Mouse (Mus musculus) forebrain, embryonic 12.5 days (tissue): Measurements from ENCODE around the gene Sec24d. TPM values are rescaled to one million over a fixed set of nuclear protein-coding genes. Genes with fewer than 3 reads are reported as not detected.

ENCODE experiments used
- ATAC-seq: fragments of 200-750 bp; cut with Nextera tagmentation; 2 replicates; pipeline ENCODE4 v1.8.0; 2017; ENCODE audit warnings: moderate TSS enrichment; ENCODE audit not compliant: low FRiP score
- H3K27ac ChIP-seq: fragments of 300-500 bp; sonication (generic); 2 replicates; pipeline ENCODE4 v1.5.1; 2016; ENCODE audit warnings: mild to moderate bottlenecking
- H3K27me3 ChIP-seq: fragments of 300-500 bp; sonication (generic); 2 replicates; pipeline ENCODE4 v1.6.1; 2016; ENCODE audit warnings: mild to moderate bottlenecking
- H3K36me3 ChIP-seq: fragments of 300-500 bp; sonication (generic); replicated peaks from 2 replicates; pipeline ENCODE4 v1.6.1; 2016; ENCODE audit warnings: mild to moderate bottlenecking
- H3K4me1 ChIP-seq: fragments of 300-500 bp; sonication (generic); 2 replicates; pipeline ENCODE4 v1.6.1; 2016
- H3K4me2 ChIP-seq: fragments of 300-500 bp; sonication (generic); 2 replicates; pipeline ENCODE4 v1.6.1; 2016; ENCODE audit warnings: mild to moderate bottlenecking, moderate library complexity
- H3K4me3 ChIP-seq: fragments of 300-500 bp; sonication (generic); replicated peaks from 2 replicates; pipeline ENCODE4 v1.5.1; 2016; ENCODE audit warnings: mild to moderate bottlenecking
- H3K9ac ChIP-seq: fragments of 300-500 bp; sonication (generic); 2 replicates; pipeline ENCODE4 v1.6.1; 2016; ENCODE audit warnings: mild to moderate bottlenecking
- H3K9me3 ChIP-seq: fragments of 300-500 bp; sonication (generic); 2 replicates; pipeline ENCODE4 v1.6.1; 2016
- WGBS: fragments of 180-500 bp; shearing (Covaris S2); methylation state at CpG from one replicate; pipeline ENCODE4 v1.1.7; 2016; 5-methylcytosine and 5-hydroxymethylcytosine counted together
- polyA plus RNA-seq: library from polyadenylated mRNA; unstranded; fragments of >200 nt; fragmentation: Nextera tagmentation; extraction: Ambion mirVana; gene quantifications from 2 replicates; pipeline ENCODE4 v1.2.1, GENCODE M21; 2016

Gene Sec24d
- polyA plus RNA-seq, 1 experiment from 2014 or later: 16.9 TPM

- 81% methylated on average over 11 of the region's 11 CpGs for WGBS
- no peaks in the 10 kb centered on the region for H3K36me3 ChIP-seq
Observed at GRCm38 (mm10) chr3:123256181-123257101, 10.8 kb upstream of the Sec24d start.

DNA sequence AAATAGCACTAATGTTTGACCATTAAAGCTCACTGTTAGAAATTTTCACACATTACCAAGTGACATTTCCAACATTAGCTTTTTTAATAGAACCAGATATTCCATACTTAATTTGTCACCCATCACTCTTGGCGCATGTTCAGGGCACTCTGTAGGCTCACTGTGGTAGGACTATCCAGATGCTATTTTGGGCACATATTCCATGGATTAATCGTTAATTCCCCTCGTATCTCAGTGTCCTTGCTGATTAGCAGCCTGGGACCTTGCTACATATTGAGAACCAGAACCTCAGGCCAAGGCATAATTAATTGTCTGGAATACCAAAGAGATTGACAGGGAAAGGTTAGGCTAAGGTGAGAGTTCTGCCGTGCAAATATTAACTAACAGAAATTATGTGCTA lies 8.5 kb upstream of the Sec24d start:
- no peak for ATAC-seq
- no peak overlapping the region for H3K9ac ChIP-seq
- WGBS: 75% methylated on average over 4 of the region's 4 CpGs

More at GRCm38 (mm10) chr3:123256181-123257101, 10.8 kb upstream of the Sec24d start:
- no peak for ATAC-seq
- Histone ChIP-seq H3K4me1 (no peaks in the 10 kb centered on the region), H3K27ac (no peak overlapping the region), H3K4me2 (no peak overlapping the region), H3K9me3 (no peaks in the 10 kb centered on the region), H3K27me3 (no peaks in the 10 kb centered on the region), H3K4me3 (no peak overlapping the region), H3K9ac (no peak overlapping the region)

GRCm38 (mm10) chr3:123264706-123265105 lies 2.5 kb upstream of the Sec24d start:
- Histone ChIP-seq H3K27ac (no peak overlapping the region), H3K4me1 (peaks cover 8% of the 10 kb centered on the region; the same call in 1 of the 2 replicates), H3K9me3 (no peaks in the 10 kb centered on the region), H3K27me3 (peaks cover 30% of the 10 kb centered on the region), H3K4me2 (no peak overlapping the region), H3K4me3 (no peak overlapping the region), H3K36me3 (no peaks in the 10 kb centered on the region), H3K9ac (no peak overlapping the region)
- ATAC-seq: no peak
- 60% methylated on average over 6 of the region's 6 CpGs for WGBS

More for the DNA sequence above, 8.5 kb upstream of the Sec24d start:
- H3K27me3 ChIP-seq: no peaks in the 10 kb centered on the region
- no peak overlapping the region for H3K4me2 ChIP-seq
- H3K9me3 ChIP-seq: no peaks in the 10 kb centered on the region
- H3K27ac ChIP-seq: no peak overlapping the region
- no peaks in the 10 kb centered on the region for H3K36me3 ChIP-seq
- no peak overlapping the region for H3K4me3 ChIP-seq
- no peaks in the 10 kb centered on the region for H3K4me1 ChIP-seq

DNA sequence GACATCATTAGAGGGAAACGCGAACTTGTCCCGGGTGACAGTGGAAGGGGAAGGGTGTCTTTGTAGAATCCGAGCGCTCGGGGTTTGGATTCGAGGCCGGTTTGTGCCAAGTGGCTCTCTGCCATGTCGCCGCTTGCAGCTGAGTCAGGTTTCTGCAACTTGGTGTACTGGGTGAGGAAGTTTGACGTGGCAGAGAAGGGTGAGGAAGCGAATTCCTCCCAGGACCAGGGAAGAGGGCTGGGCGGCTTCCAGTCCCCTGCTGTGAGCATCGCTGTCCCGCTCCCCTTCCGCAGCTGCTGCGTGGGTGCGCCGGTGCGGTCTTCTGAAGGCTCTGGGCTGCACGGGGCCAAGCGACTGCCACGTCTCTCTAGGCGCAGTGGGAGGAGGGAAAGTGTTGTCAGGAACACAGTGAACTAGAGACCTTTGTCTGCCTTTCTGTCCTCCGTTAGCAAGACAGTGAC lies 516 bp downstream of the Sec24d start:
- under 1% methylated on average over 25 of the region's 25 CpGs for WGBS

DNA sequence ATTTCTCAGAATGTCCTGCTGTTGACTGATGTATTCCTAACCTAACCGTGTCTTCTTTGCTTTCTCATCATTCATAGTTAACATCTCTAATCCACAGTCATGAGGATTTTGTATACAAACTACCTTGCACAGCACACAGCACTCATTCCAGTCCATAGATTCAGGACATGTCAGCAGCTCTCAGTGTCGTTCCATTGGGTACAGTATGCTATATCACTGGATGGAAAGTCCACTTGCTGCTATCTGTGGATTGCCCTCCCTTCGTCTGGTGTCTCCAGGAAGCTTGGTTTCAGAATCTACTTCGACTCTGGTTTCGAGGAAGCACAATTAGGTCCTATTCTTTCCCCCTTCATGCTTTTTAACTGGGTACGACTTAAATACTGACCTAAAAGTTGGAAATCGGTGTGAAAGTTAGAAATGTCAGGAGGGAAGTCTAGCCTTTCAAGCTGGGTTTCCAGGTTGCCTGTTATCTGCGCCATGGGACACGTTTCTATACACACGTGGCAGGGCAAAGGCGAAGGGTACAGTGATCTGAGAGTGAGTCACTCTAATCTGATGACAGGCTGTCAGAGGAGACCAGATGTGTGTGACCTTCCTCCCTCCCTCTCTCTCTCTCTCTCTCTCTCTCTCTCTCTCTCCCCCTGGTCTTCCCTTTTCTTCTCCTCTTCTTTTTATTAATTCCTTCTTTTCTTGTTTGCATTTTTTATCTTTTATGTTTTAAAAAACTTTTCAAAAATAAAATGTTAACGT lies 15.8 kb downstream of the Sec24d start:
- no peak for ATAC-seq
- WGBS: 86% methylated on average over 12 of the region's 12 CpGs
- H3K4me2 ChIP-seq: no peak overlapping the region

More for the DNA sequence above, 516 bp downstream of the Sec24d start:
- ATAC-seq: peak; percentile 60
- Histone ChIP-seq H3K4me2 (peak overlapping the region; percentile 85), H3K27me3 (peaks cover 30% of the 10 kb centered on the region), H3K36me3 (no peaks in the 10 kb centered on the region), H3K9ac (peak overlapping the region; percentile 65), H3K27ac (no peak overlapping the region), H3K4me1 (peaks cover 8% of the 10 kb centered on the region; the same call in 1 of the 2 replicates), H3K4me3 (peak overlapping the region; percentile 76), H3K9me3 (no peaks in the 10 kb centered on the region)

GRCm38 (mm10) chr3:123284284-123284683 lies 17.0 kb downstream of the Sec24d start:
- H3K4me2 ChIP-seq: no peak overlapping the region
- H3K9me3 ChIP-seq: no peaks in the 10 kb centered on the region
- no peak overlapping the region for H3K9ac ChIP-seq
- no peak overlapping the region for H3K4me3 ChIP-seq
- no peaks in the 10 kb centered on the region for H3K4me1 ChIP-seq
- H3K36me3 ChIP-seq: no peaks in the 10 kb centered on the region
- 90% methylated on average over 5 of the region's 5 CpGs for WGBS
- no peak overlapping the region for H3K27ac ChIP-seq
- H3K27me3 ChIP-seq: no peaks in the 10 kb centered on the region
- no peak for ATAC-seq

More for the DNA sequence above, 15.8 kb downstream of the Sec24d start:
- no peaks in the 10 kb centered on the region for H3K27me3 ChIP-seq
- no peaks in the 10 kb centered on the region for H3K36me3 ChIP-seq
- H3K9me3 ChIP-seq: no peaks in the 10 kb centered on the region
- H3K27ac ChIP-seq: no peak overlapping the region
- H3K4me3 ChIP-seq: no peak overlapping the region
- H3K4me1 ChIP-seq: no peaks in the 10 kb centered on the region
- H3K9ac ChIP-seq: no peak overlapping the region

GRCm38 (mm10) chr3:123285649-123286048 lies 18.4 kb downstream of the Sec24d start:
- Histone ChIP-seq H3K4me1 (no peaks in the 10 kb centered on the region), H3K4me2 (no peak overlapping the region), H3K27ac (no peak overlapping the region), H3K9ac (no peak overlapping the region), H3K27me3 (no peaks in the 10 kb centered on the region), H3K36me3 (no peaks in the 10 kb centered on the region), H3K9me3 (no peaks in the 10 kb centered on the region), H3K4me3 (no peak overlapping the region)
- ATAC-seq: no peak

DNA sequence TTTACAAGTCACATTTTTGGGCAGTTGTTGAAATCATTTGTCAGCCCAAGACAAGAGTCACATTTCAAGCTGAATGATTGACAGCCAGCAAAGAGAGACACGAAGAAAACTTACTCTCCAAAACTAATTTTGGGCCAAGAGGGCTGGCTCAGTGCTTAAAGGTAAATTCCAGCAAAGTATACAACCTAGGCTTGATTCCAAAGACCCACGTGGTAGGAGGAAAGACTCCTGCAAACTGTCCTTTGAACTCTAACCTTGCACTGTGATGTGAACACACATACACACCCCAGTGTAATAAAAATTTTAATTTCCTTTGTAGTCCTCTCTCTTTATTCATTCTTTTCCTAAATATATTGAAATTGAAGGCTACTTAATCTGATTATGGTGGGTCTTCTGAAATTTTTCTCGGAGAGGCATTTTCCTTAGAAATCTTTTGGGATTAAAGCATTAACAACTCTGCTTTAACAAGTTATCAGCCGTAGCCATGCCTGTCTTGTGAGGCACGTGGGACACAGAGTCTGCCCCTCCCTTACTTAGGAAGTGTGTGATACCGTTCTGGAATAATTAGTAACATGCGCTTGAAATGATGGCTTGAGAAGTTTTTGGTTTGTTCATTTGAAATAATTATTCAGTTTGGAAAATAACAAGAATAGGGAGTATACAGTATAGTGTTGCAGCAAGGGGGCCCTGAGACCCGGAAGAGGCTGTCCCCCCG lies 21.8 kb downstream of the Sec24d start:
- Histone ChIP-seq H3K36me3 (no peaks in the 10 kb centered on the region), H3K4me2 (no peak overlapping the region), H3K9ac (no peak overlapping the region), H3K27me3 (no peaks in the 10 kb centered on the region), H3K9me3 (no peaks in the 10 kb centered on the region), H3K4me3 (no peak overlapping the region), H3K4me1 (no peaks in the 10 kb centered on the region), H3K27ac (no peak overlapping the region)
- no peak for ATAC-seq
- 53% methylated on average over 9 of the region's 9 CpGs for WGBS

- H3K4me2 ChIP-seq: no peak overlapping the region
- no peak overlapping the region for H3K9ac ChIP-seq
- no peaks in the 10 kb centered on the region for H3K4me1 ChIP-seq
- no peak overlapping the region for H3K4me3 ChIP-seq
- H3K27me3 ChIP-seq: no peaks in the 10 kb centered on the region
- H3K27ac ChIP-seq: no peak overlapping the region
- no peaks in the 10 kb centered on the region for H3K36me3 ChIP-seq
- ATAC-seq: no peak
- H3K9me3 ChIP-seq: no peaks in the 10 kb centered on the region
Observed at GRCm38 (mm10) chr3:123291670-123292069, 24.4 kb downstream of the Sec24d start.

DNA sequence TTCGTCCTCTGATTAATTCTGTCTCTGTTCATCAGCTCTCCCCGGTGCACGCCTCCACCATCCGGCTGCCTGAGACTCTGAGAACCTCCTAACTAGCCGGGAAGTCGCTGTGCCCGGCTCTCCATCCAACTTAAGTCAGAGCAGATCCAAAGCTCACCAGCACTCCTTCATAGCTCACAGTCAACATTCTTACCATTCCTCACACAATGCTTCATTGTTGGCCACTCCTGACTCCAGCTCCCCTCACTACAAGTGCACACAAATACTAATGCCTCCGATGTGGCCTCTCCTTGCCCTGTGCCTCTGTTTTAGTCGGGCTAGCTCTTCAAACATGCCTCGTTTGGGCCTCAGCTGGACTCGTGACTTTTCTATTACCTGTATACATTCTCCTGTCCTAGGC lies 29.4 kb downstream of the Sec24d start:
- H3K27me3 ChIP-seq: no peaks in the 10 kb centered on the region
- no peak overlapping the region for H3K4me2 ChIP-seq
- WGBS: 70% methylated on average over 11 of the region's 11 CpGs
- no peak overlapping the region for H3K9ac ChIP-seq
- no peak overlapping the region for H3K27ac ChIP-seq
- no peak for ATAC-seq
- no peaks in the 10 kb centered on the region for H3K9me3 ChIP-seq
- H3K4me3 ChIP-seq: no peak overlapping the region
- no peaks in the 10 kb centered on the region for H3K36me3 ChIP-seq
- no peaks in the 10 kb centered on the region for H3K4me1 ChIP-seq

- no peak overlapping the region for H3K27ac ChIP-seq
- H3K9me3 ChIP-seq: no peaks in the 10 kb centered on the region
- H3K27me3 ChIP-seq: no peaks in the 10 kb centered on the region
- H3K4me2 ChIP-seq: no peak overlapping the region
- H3K36me3 ChIP-seq: no peaks in the 10 kb centered on the region
- no peak overlapping the region for H3K9ac ChIP-seq
- WGBS: 88% methylated on average over 9 of the region's 9 CpGs
- H3K4me3 ChIP-seq: no peak overlapping the region
- ATAC-seq: no peak
- H3K4me1 ChIP-seq: no peaks in the 10 kb centered on the region
Observed at GRCm38 (mm10) chr3:123298283-123298682, 31.0 kb downstream of the Sec24d start.

DNA sequence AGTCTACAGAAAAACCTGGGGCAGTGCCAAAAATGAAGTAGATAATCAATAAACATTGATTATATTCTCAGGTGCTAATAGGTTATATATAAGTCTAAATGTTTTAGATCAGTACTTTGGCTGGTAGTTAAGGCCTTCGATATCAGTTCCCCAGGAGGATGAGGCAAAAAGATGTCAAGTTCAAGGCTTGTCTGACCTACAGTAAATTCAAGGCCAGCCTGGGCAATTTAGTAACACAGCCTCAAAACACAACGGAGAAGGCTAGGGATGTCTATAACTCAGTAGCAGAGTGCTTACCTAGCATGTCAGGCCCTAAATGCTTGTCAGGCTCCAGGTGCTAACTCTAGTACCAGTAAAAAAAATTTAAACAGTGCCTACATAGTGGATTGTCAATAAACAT lies 34.3 kb downstream of the Sec24d start:
- WGBS: 94% methylated on average over 2 of the region's 2 CpGs

More for the DNA sequence above, 34.3 kb downstream of the Sec24d start:
- no peak overlapping the region for H3K4me2 ChIP-seq
- no peaks in the 10 kb centered on the region for H3K27me3 ChIP-seq
- H3K4me3 ChIP-seq: no peak overlapping the region
- no peak for ATAC-seq
- no peaks in the 10 kb centered on the region for H3K36me3 ChIP-seq
- H3K27ac ChIP-seq: no peak overlapping the region
- H3K9me3 ChIP-seq: no peaks in the 10 kb centered on the region
- H3K4me1 ChIP-seq: no peaks in the 10 kb centered on the region
- no peak overlapping the region for H3K9ac ChIP-seq
